Mouse (Mus musculus) forebrain, embryonic 11.5 days (tissue): ENCODE data around the gene Nkd1. TPM values are rescaled to one million over a fixed set of nuclear protein-coding genes. Genes with fewer than 3 reads are reported as not detected.

Source experiments
- ATAC-seq: fragments of 200-750 bp; cut with Nextera tagmentation; replicated peaks from 2 replicates; pipeline ENCODE4 v1.8.0; 2017; ENCODE audit warnings: moderate TSS enrichment; ENCODE audit not compliant: low FRiP score
- DNase-seq: peaks from one replicate; pipeline ENCODE4 v3.0.0-alpha.2; 2017; ENCODE audit warnings: low spot score
- H3K27ac ChIP-seq: fragments of 300-500 bp; sonication (generic); 2 replicates; pipeline ENCODE4 v1.5.1; 2014; ENCODE audit warnings: low read depth, low read length
- H3K27me3 ChIP-seq: fragments of 300-500 bp; sonication (generic); 2 replicates; pipeline ENCODE4 v1.6.1; 2014; ENCODE audit warnings: mild to moderate bottlenecking, low read length, mixed read lengths; ENCODE audit not compliant: control insufficient read depth, insufficient read depth
- H3K36me3 ChIP-seq: fragments of 300-500 bp; sonication (generic); 2 replicates; pipeline ENCODE4 v1.6.1; 2014; ENCODE audit warnings: mild to moderate bottlenecking, low read length, moderate library complexity, mixed read lengths; ENCODE audit not compliant: control insufficient read depth, insufficient read depth
- H3K4me1 ChIP-seq: fragments of 300-500 bp; sonication (generic); replicated peaks from 2 replicates; pipeline ENCODE4 v1.6.1; 2014; ENCODE audit warnings: low read length, mixed read lengths; ENCODE audit not compliant: control insufficient read depth, insufficient read depth
- H3K4me2 ChIP-seq: fragments of 300-500 bp; sonication (generic); 2 replicates; pipeline ENCODE4 v1.6.1; 2014; ENCODE audit warnings: low read depth, mild to moderate bottlenecking, low read length, moderate library complexity, mixed read lengths; ENCODE audit not compliant: severe bottlenecking
- H3K4me3 ChIP-seq: fragments of 300-500 bp; sonication (generic); 2 replicates; pipeline ENCODE4 v1.5.1; 2014; ENCODE audit warnings: low read depth, low read length
- H3K9ac ChIP-seq: fragments of 300-500 bp; sonication (generic); 2 replicates; pipeline ENCODE4 v1.6.1; 2014; ENCODE audit warnings: low read length
- H3K9me3 ChIP-seq: fragments of 300-500 bp; sonication (generic); 2 replicates; pipeline ENCODE4 v1.6.1; 2016; ENCODE audit warnings: low read length, mixed read lengths; ENCODE audit not compliant: control insufficient read depth
- WGBS: fragments of 180-500 bp; shearing (Covaris S2); extraction: QIAGEN DNeasy Blood & Tissue Kit; methylation state at CpG from one replicate; pipeline ENCODE4 v1.1.7; 2014; 5-methylcytosine and 5-hydroxymethylcytosine counted together
- polyA plus RNA-seq: library from polyadenylated mRNA; unstranded; fragments of >200 nt; fragmentation: Nextera tagmentation; extraction: Ambion mirVana; gene quantifications from 2 replicates; pipeline ENCODE4 v1.2.1, GENCODE M21; 2014

Nkd1 gene
- polyA plus RNA-seq, 1 experiment from 2014 or later: 63.0 TPM

GRCm38 (mm10) chr8:88574975-88575374, 53.8 kb downstream of the Nkd1 start:
- H3K9me3 ChIP-seq: no peaks in the 10 kb centered on the region
- no peaks in the 10 kb centered on the region for H3K36me3 ChIP-seq
- H3K4me2 ChIP-seq: no peak overlapping the region
- WGBS: 60% methylated on average over 5 of the region's 5 CpGs
- H3K4me3 ChIP-seq: no peak overlapping the region
- DNase-seq (no peak), ATAC-seq (no peak)
- no peak overlapping the region for H3K27ac ChIP-seq
- H3K4me1 ChIP-seq: peaks cover 3% of the 10 kb centered on the region
- no peaks in the 10 kb centered on the region for H3K27me3 ChIP-seq
- H3K9ac ChIP-seq: no peak overlapping the region

- DNase-seq (no peak), ATAC-seq (no peak)
- WGBS: 88% methylated on average over 10 of the region's 10 CpGs
- H3K27ac ChIP-seq: no peak overlapping the region
- no peak overlapping the region for H3K9ac ChIP-seq
- H3K4me3 ChIP-seq: no peak overlapping the region
- no peaks in the 10 kb centered on the region for H3K36me3 ChIP-seq
- H3K4me1 ChIP-seq: peaks cover 3% of the 10 kb centered on the region
- no peaks in the 10 kb centered on the region for H3K27me3 ChIP-seq
- no peak overlapping the region for H3K4me2 ChIP-seq
- no peaks in the 10 kb centered on the region for H3K9me3 ChIP-seq
Observed at GRCm38 (mm10) chr8:88576351-88577142, 55.4 kb downstream of the Nkd1 start.

- no peak for DNase-seq
- H3K4me1 ChIP-seq: peaks cover 3% of the 10 kb centered on the region
- H3K27ac ChIP-seq: no peak overlapping the region
- WGBS: 80% methylated on average over 5 of the region's 5 CpGs
- H3K9me3 ChIP-seq: no peaks in the 10 kb centered on the region
- H3K27me3 ChIP-seq: no peaks in the 10 kb centered on the region
- no peak overlapping the region for H3K4me3 ChIP-seq
- H3K36me3 ChIP-seq: no peaks in the 10 kb centered on the region
- H3K9ac ChIP-seq: no peak overlapping the region
- ATAC-seq: no peak
- H3K4me2 ChIP-seq: no peak overlapping the region
Observed at GRCm38 (mm10) chr8:88577666-88578065, 56.5 kb downstream of the Nkd1 start.

GRCm38 (mm10) chr8:88578413-88579175, 57.4 kb downstream of the Nkd1 start:
- no peaks in the 10 kb centered on the region for H3K9me3 ChIP-seq
- no peak overlapping the region for H3K4me2 ChIP-seq
- WGBS: 70% methylated on average over 14 of the region's 14 CpGs
- DNase-seq: no peak
- no peaks in the 10 kb centered on the region for H3K27me3 ChIP-seq
- no peaks in the 10 kb centered on the region for H3K36me3 ChIP-seq
- no peak overlapping the region for H3K9ac ChIP-seq
- no peak overlapping the region for H3K27ac ChIP-seq
- peaks cover 3% of the 10 kb centered on the region for H3K4me1 ChIP-seq
- H3K4me3 ChIP-seq: no peak overlapping the region
- ATAC-seq: no peak

- Histone ChIP-seq H3K36me3 (no peaks in the 10 kb centered on the region), H3K4me2 (no peak overlapping the region), H3K9ac (no peak overlapping the region), H3K27me3 (no peaks in the 10 kb centered on the region), H3K27ac (no peak overlapping the region), H3K4me3 (no peak overlapping the region), H3K9me3 (no peaks in the 10 kb centered on the region), H3K4me1 (peaks cover 3% of the 10 kb centered on the region)
- DNase-seq (no peak), ATAC-seq (no peak)
- 37% methylated on average over 7 of the region's 7 CpGs for WGBS
Observed at GRCm38 (mm10) chr8:88579246-88579645, 58.1 kb downstream of the Nkd1 start.

- no peak for ATAC-seq
- no peak for DNase-seq
- Histone ChIP-seq H3K36me3 (no peaks in the 10 kb centered on the region), H3K4me3 (no peak overlapping the region), H3K9me3 (no peaks in the 10 kb centered on the region), H3K4me2 (no peak overlapping the region), H3K27ac (no peak overlapping the region), H3K4me1 (peaks cover 3% of the 10 kb centered on the region), H3K27me3 (no peaks in the 10 kb centered on the region), H3K9ac (no peak overlapping the region)
- 85% methylated on average over 18 of the region's 18 CpGs for WGBS
Observed at GRCm38 (mm10) chr8:88579668-88580330, 58.6 kb downstream of the Nkd1 start.

GRCm38 (mm10) chr8:88580785-88581184, 59.6 kb downstream of the Nkd1 start:
- no peaks in the 10 kb centered on the region for H3K9me3 ChIP-seq
- H3K4me2 ChIP-seq: no peak overlapping the region
- no peak overlapping the region for H3K27ac ChIP-seq
- 83% methylated on average over 7 of the region's 7 CpGs for WGBS
- no peak for ATAC-seq
- H3K4me3 ChIP-seq: no peak overlapping the region
- peaks cover 3% of the 10 kb centered on the region for H3K4me1 ChIP-seq
- no peaks in the 10 kb centered on the region for H3K36me3 ChIP-seq
- H3K27me3 ChIP-seq: no peaks in the 10 kb centered on the region
- H3K9ac ChIP-seq: no peak overlapping the region
- no peak for DNase-seq

GRCm38 (mm10) chr8:88583863-88584262, 62.7 kb downstream of the Nkd1 start:
- Histone ChIP-seq H3K9me3 (no peaks in the 10 kb centered on the region), H3K4me1 (peaks cover 2% of the 10 kb centered on the region), H3K4me2 (no peak overlapping the region), H3K4me3 (no peak overlapping the region), H3K9ac (no peak overlapping the region), H3K27me3 (no peaks in the 10 kb centered on the region), H3K36me3 (no peaks in the 10 kb centered on the region), H3K27ac (no peak overlapping the region)
- 96% methylated on average over 3 of the region's 3 CpGs for WGBS
- no peak for DNase-seq
- no peak for ATAC-seq
